Mouse (Mus musculus): ENCODE data around the gene Gm11111. TPM values are rescaled to one million over a fixed set of nuclear protein-coding genes. Genes with fewer than 3 reads are reported as not detected.

The Gm11111 gene
- not detected in 2 replicates for polyA plus RNA-seq (2015; fragmentation: Nextera tagmentation; extraction: Ambion mirVana)

GRCm38 (mm10) chr5:98552395-98552794 lies at the start of gene Gm11111:
Gene Gm11111 (plus strand): TSS chr5:98552695.
- Histone ChIP-seq H3K4me2 (replicated peaks) (no peak within 1 kb of the TSS), H3K27ac (no peak within 1 kb of the TSS), H3K9me3 (no peaks in the 10 kb centered on the region), H3K4me3 (no peak within 1 kb of the TSS), H3K36me3 (no peaks in the 10 kb centered on the region), H3K9ac (no peak within 1 kb of the TSS), H3K4me1 (peaks cover 3% of the 10 kb centered on the region; the same call in 1 of the 2 replicates), H3K27me3 (no peaks in the 10 kb centered on the region)
- no peak for ATAC-seq (ENCODE audit: low FRiP score, low read depth)

DNA sequence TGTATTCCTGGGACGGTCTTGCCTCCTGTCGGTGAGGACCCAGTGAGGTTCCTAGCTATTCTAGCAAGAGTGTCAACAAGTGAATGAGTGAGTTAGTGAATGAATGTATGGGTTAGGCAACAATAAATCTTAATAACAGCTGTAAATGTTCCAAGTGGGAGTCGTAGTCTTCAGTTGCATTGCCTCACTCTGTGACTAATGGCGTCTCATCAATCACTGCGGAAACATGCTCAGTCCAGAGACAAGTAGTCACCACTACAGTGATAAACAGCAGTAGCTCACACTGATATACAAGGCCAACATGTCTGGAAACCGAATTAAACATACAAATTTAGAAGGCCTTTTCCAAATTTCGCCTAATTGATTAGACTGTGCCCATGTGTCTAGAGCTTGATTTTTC lies 36.3 kb upstream of the Gm11111 start:
- H3K9ac ChIP-seq, result no peak overlapping the region
- H3K27me3 ChIP-seq, result no peaks in the 10 kb centered on the region
- no peak for ATAC-seq (ENCODE audit: low FRiP score, low read depth)
- no peaks in the 10 kb centered on the region for H3K36me3 ChIP-seq
- H3K4me1 ChIP-seq, result no peaks in the 10 kb centered on the region
- H3K4me3 ChIP-seq, result no peak overlapping the region
- H3K4me2 ChIP-seq (replicated peaks), result no peak overlapping the region
- WGBS, result 68% methylated on average over 7 of the region's 7 CpGs
- no peaks in the 10 kb centered on the region for H3K9me3 ChIP-seq
- H3K27ac ChIP-seq, result no peak overlapping the region

DNA sequence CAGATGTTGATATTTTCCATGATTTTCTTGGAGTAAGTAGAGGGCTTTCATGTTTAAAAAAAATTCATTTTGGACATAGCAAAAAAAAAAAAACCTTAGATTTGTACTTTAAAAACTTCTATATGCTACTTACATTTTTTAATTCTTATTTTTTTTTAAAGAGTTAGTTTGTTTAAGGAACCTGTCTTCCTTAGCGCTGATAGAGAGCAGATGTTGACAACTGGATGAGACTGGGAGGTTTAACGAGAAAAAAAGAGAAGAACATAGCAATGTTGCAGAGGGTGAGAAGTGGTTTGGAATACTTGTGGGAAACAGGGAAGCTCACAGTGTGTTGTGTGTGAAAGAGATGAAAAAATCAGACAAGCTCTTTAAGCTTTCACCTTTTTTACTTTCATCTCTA lies 32.4 kb upstream of the Gm11111 start:
- WGBS, result 49% methylated on average over 2 of the region's 2 CpGs
- no peaks in the 10 kb centered on the region for H3K9me3 ChIP-seq

GRCm38 (mm10) chr5:98522270-98522977 lies 30.1 kb upstream of the Gm11111 start:
- Histone ChIP-seq H3K9ac (no peak overlapping the region), H3K27me3 (no peaks in the 10 kb centered on the region), H3K36me3 (no peaks in the 10 kb centered on the region), H3K4me1 (no peaks in the 10 kb centered on the region), H3K9me3 (no peaks in the 10 kb centered on the region), H3K4me3 (no peak overlapping the region), H3K4me2 (replicated peaks) (no peak overlapping the region), H3K27ac (no peak overlapping the region)
- WGBS, result 86% methylated on average over 7 of the region's 7 CpGs
- no peak for ATAC-seq (ENCODE audit: low FRiP score, low read depth)

More for the DNA sequence above, 32.4 kb upstream of the Gm11111 start:
- Histone ChIP-seq H3K4me3 (no peak overlapping the region), H3K36me3 (no peaks in the 10 kb centered on the region), H3K27me3 (no peaks in the 10 kb centered on the region), H3K9ac (no peak overlapping the region), H3K27ac (no peak overlapping the region), H3K4me1 (no peaks in the 10 kb centered on the region), H3K4me2 (replicated peaks) (no peak overlapping the region)
- ATAC-seq (ENCODE audit: low FRiP score, low read depth), result no peak

- ATAC-seq (ENCODE audit: low FRiP score, low read depth), result no peak
- no peak overlapping the region for H3K9ac ChIP-seq
- H3K27ac ChIP-seq, result no peak overlapping the region
- H3K4me2 ChIP-seq (replicated peaks), result no peak overlapping the region
- no peaks in the 10 kb centered on the region for H3K9me3 ChIP-seq
- H3K36me3 ChIP-seq, result no peaks in the 10 kb centered on the region
- no peak overlapping the region for H3K4me3 ChIP-seq
- WGBS, result 83% methylated on average over 7 of the region's 7 CpGs
- no peaks in the 10 kb centered on the region for H3K27me3 ChIP-seq
- H3K4me1 ChIP-seq, result no peaks in the 10 kb centered on the region
These were observed 29.4 kb upstream of the Gm11111 start for GRCm38 (mm10) chr5:98523050-98523449.

- Histone ChIP-seq H3K36me3 (no peaks in the 10 kb centered on the region), H3K9me3 (no peaks in the 10 kb centered on the region), H3K27ac (no peak overlapping the region), H3K27me3 (no peaks in the 10 kb centered on the region), H3K4me1 (no peaks in the 10 kb centered on the region), H3K9ac (no peak overlapping the region), H3K4me3 (no peak overlapping the region), H3K4me2 (replicated peaks) (no peak overlapping the region)
- ATAC-seq (ENCODE audit: low FRiP score, low read depth), result no peak
- 88% methylated on average over 1 of the region's 1 CpGs for WGBS
These were observed 28.7 kb upstream of the Gm11111 start for GRCm38 (mm10) chr5:98523783-98524182.

- H3K4me3 ChIP-seq, result no peak overlapping the region
- H3K9me3 ChIP-seq, result no peaks in the 10 kb centered on the region
- ATAC-seq (ENCODE audit: low FRiP score, low read depth), result no peak
- H3K9ac ChIP-seq, result no peak overlapping the region
- no peaks in the 10 kb centered on the region for H3K36me3 ChIP-seq
- no peaks in the 10 kb centered on the region for H3K4me1 ChIP-seq
- no peaks in the 10 kb centered on the region for H3K27me3 ChIP-seq
- H3K27ac ChIP-seq, result no peak overlapping the region
- no peak overlapping the region for H3K4me2 ChIP-seq (replicated peaks)
- WGBS, result 79% methylated on average over 1 of the region's 1 CpGs
These were observed 11.2 kb upstream of the Gm11111 start for GRCm38 (mm10) chr5:98541333-98541732.

DNA sequence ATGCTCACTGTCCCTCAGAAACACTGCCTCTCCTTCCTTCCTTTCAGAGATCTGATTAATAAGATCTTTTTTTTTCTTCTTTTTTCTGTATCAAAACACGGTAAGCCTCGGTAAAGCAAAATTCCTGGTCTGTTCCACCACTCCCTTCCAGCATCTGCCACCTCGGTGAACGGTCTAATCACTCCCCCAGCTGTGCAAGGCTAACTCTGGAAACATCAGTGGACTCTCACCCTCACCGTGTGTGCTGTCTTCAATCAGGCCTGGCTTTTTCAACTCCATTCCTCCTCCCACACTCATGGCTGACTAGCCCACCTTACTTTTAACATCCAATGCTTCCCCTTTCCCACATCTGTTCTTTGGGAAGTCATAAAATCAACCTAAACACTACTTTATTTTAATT lies 2.2 kb upstream of the Gm11111 start:
- Histone ChIP-seq H3K9ac (no peak overlapping the region), H3K27ac (no peak overlapping the region), H3K27me3 (no peaks in the 10 kb centered on the region), H3K4me1 (peaks cover 3% of the 10 kb centered on the region; the same call in 1 of the 2 replicates), H3K4me2 (replicated peaks) (no peak overlapping the region), H3K36me3 (no peaks in the 10 kb centered on the region), H3K4me3 (no peak overlapping the region), H3K9me3 (no peaks in the 10 kb centered on the region)
- 31% methylated on average over 5 of the region's 5 CpGs for WGBS
- 0 out of 2 replicates have a peak, but pooled peaks have one; percentile 59 for ATAC-seq (ENCODE audit: low FRiP score, low read depth)

DNA sequence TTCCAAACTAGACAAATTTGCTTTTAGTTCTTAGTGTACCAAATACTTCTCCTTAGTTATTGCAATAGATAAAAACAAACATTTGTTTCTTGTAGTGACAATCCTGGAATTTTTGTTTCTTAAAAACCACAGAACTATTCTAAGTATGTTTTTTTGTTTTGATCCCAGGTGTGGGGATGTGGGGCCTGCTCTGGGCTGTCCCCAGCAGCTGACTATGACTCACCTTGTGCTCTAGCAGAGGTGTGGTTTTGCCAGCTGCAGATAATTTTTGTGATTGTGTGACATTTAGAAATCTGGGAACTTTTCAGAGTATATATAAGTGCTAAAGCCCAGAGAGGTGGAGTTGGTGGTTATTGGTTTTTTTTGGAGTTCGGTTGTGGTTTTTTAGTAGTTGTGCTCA lies 1.6 kb upstream of the Gm11111 start:
- peaks cover 3% of the 10 kb centered on the region; the same call in 1 of the 2 replicates for H3K4me1 ChIP-seq
- H3K4me2 ChIP-seq (replicated peaks), result no peak overlapping the region
- 84% methylated on average over 1 of the region's 1 CpGs for WGBS
- ATAC-seq (ENCODE audit: low FRiP score, low read depth), result no peak
- H3K27me3 ChIP-seq, result no peaks in the 10 kb centered on the region
- H3K9me3 ChIP-seq, result no peaks in the 10 kb centered on the region
- no peaks in the 10 kb centered on the region for H3K36me3 ChIP-seq
- H3K4me3 ChIP-seq, result no peak overlapping the region
- no peak overlapping the region for H3K27ac ChIP-seq
- no peak overlapping the region for H3K9ac ChIP-seq

DNA sequence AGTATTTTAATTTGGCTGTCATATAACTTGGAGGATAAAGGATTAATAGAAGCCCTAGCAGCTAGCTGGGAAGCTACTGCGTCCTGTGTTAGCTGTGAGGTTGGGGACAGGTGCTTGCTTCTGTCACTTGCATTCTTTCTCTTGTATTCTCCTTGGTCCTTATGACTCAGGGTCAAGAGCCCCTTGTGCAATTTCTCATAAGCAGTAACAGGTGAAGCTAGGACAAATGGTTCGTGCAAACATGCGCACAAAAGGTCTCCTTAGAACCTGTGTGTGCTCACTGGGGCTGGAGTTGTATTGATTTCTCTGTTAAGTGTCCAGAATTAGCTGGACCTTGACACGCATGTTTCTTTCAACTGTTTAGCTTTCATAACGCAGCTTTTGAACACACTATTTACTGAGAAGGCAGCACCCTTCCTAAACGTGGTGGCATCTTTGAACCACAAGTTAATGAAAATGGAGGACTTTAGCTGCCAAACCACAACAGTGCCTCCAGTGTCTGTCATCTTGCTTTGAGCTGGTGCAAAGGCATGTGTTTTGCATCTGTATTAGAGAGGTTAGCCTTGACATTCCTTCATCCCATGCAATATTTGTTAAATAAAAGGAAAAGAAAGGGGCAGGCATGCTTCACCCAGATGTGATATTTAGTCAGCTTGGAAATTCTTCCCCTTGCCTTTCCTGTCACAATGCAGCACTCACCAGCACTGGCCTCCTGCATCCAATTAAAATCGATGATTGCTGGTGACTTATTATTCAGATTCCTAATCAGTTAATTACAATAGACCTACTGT lies 511 bp downstream of the Gm11111 start:
- no peak for ATAC-seq (ENCODE audit: low FRiP score, low read depth)
- WGBS, result 62% methylated on average over 7 of the region's 7 CpGs
- Histone ChIP-seq H3K9ac (no peak overlapping the region), H3K36me3 (no peaks in the 10 kb centered on the region), H3K4me2 (replicated peaks) (no peak overlapping the region), H3K27me3 (no peaks in the 10 kb centered on the region), H3K9me3 (no peaks in the 10 kb centered on the region), H3K27ac (no peak overlapping the region), H3K4me3 (no peak overlapping the region), H3K4me1 (peaks cover 3% of the 10 kb centered on the region; the same call in 1 of the 2 replicates)

DNA sequence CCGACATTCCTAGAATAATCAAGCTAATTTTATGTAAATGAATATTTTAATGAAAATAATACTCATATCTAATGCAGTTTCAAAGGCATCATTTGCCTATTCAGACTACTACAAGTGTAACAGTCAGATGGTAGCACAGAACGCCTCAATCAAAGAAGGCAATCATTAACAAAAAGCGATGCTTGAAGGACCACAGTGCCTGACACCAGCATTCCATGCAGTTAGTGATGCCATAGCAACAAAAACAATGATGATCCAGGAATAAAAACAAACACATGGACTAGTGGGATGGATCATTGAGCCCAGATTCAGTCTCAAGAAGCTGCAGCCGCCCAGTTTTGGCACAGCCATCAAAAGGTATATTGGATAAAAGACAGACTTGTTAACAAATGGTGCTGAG lies 8.8 kb downstream of the Gm11111 start:
- no peak overlapping the region for H3K4me3 ChIP-seq
- H3K27ac ChIP-seq, result no peak overlapping the region
- H3K36me3 ChIP-seq, result no peaks in the 10 kb centered on the region
- 90% methylated on average over 4 of the region's 4 CpGs for WGBS
- ATAC-seq (ENCODE audit: low FRiP score, low read depth), result no peak
- H3K4me1 ChIP-seq, result no peaks in the 10 kb centered on the region
- no peak overlapping the region for H3K4me2 ChIP-seq (replicated peaks)
- H3K9ac ChIP-seq, result no peak overlapping the region
- H3K27me3 ChIP-seq, result no peaks in the 10 kb centered on the region
- H3K9me3 ChIP-seq, result no peaks in the 10 kb centered on the region

GRCm38 (mm10) chr5:98562806-98563205 lies 10.3 kb downstream of the Gm11111 start:
- no peaks in the 10 kb centered on the region for H3K36me3 ChIP-seq
- H3K4me3 ChIP-seq, result no peak overlapping the region
- no peaks in the 10 kb centered on the region for H3K9me3 ChIP-seq
- no peak overlapping the region for H3K4me2 ChIP-seq (replicated peaks)
- no peak overlapping the region for H3K9ac ChIP-seq
- H3K27me3 ChIP-seq, result no peaks in the 10 kb centered on the region
- peaks cover 5% of the 10 kb centered on the region; the same call in 1 of the 2 replicates for H3K4me1 ChIP-seq
- no peak for ATAC-seq (ENCODE audit: low FRiP score, low read depth)
- 72% methylated on average over 9 of the region's 9 CpGs for WGBS
- no peak overlapping the region for H3K27ac ChIP-seq
